Comparison of ENCODE assay signal across 25 mouse cellular contexts in the genomic region with DNA sequence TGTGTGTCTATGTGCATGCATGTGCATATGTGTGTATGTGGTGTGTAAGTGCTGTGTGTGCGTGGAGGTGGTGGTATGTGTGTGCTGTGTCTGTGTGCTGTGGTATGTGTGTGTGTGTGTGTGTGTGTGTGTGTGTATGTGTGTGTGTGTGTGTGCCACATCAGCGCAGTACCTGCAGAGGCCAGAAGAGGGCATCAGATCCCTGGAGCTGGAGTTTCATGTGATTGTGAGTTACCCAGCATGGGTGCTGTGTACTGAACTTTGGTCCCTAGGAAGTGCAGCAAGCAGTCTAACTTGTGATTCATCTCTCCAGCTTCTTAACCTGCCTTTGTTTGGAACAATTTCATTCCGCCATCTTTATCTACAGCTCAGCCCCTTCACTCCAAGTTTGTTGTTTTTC.
DNase-seq lines count a peak whose midpoint lies in the region; ATAC-seq and TF ChIP-seq lines count a peak whose summit lies in the region.
"Had no signal": no experiment of that assay in that cellular context is flagged by ENCODE, and none has a peak within 500 bp of the region (broad histone marks: within the 10 kb centered on the region; RNA-seq: fewer than 3 reads in every experiment).

No protein-coding gene starts in this region.

- H3K9me3 ChIP-seq in forebrain, postnatal 0 days (ENCODE audit: low read length) = no peaks in the 10 kb centered on the region
- no peaks in the 10 kb centered on the region for H3K9me3 ChIP-seq in forebrain, embryonic 13.5 days (replicated peaks)
- H3K9me3 ChIP-seq in liver, embryonic 14.5 days (ENCODE audit: control insufficient read depth, low read length) = no peaks in the 10 kb centered on the region
- no peaks in the 10 kb centered on the region for H3K9me3 ChIP-seq in liver, embryonic 11.5 days (ENCODE audit: control insufficient read depth, low read length)
- H3K9me3 ChIP-seq in ES-Bruce4 (replicated peaks; ENCODE audit: control insufficient read depth, insufficient read depth, low read length, poor library complexity, severe bottlenecking) = no peaks in the 10 kb centered on the region; the same call in 1 of the 2 replicates
- H3K9me3 ChIP-seq: heart, embryonic 15.5 days; limb, embryonic 13.5 days had no signal

- no peaks in the 10 kb centered on the region for H3K4me1 ChIP-seq in forebrain, postnatal 0 days (ENCODE audit: insufficient read depth)
- peaks cover 9% of the 10 kb centered on the region for H3K4me1 ChIP-seq in forebrain, embryonic 13.5 days
- H3K4me1 ChIP-seq in liver, embryonic 14.5 days (replicated peaks; ENCODE audit: control insufficient read depth in 2 of 2, insufficient read depth in 2 of 2, low read length in 1 of 2) = no peaks in the 10 kb centered on the region
- no peaks in the 10 kb centered on the region for H3K4me1 ChIP-seq in liver, embryonic 11.5 days (replicated peaks; ENCODE audit: control insufficient read depth, insufficient read depth, low read length)
- no peaks in the 10 kb centered on the region for H3K4me1 ChIP-seq in ES-Bruce4 (ENCODE audit: control insufficient read depth, insufficient read depth, low read length)
- H3K4me1 ChIP-seq in cortical plate, adult 2 months (ENCODE audit: control insufficient read depth, insufficient read depth, low read length) = no peaks in the 10 kb centered on the region
- H3K4me1 ChIP-seq: embryonic facial prominence, embryonic 10.5 days; heart, embryonic 15.5 days had no signal

- no peak overlapping the region for H3K4me3 ChIP-seq in forebrain, postnatal 0 days (ENCODE audit: low read depth, low read length)
- no peak overlapping the region for H3K4me3 ChIP-seq in forebrain, embryonic 13.5 days
- H3K4me3 ChIP-seq in liver, embryonic 14.5 days (ENCODE audit: insufficient read depth in 1 of 2, low read depth in 2 of 2, low read length in 2 of 2) = no peak overlapping the region
- H3K4me3 ChIP-seq in liver, embryonic 11.5 days (ENCODE audit: low read depth, low read length) = no peak overlapping the region
- H3K4me3 ChIP-seq in ES-Bruce4 (ENCODE audit: low read depth, low read length) = no peak overlapping the region
- no peak overlapping the region for H3K4me3 ChIP-seq in cortical plate, adult 2 months (ENCODE audit: insufficient read depth, low read length)
- H3K4me3 ChIP-seq: embryonic facial prominence, embryonic 10.5 days; heart, adult 2 months; heart, embryonic 15.5 days; limb, embryonic 13.5 days; midbrain, embryonic 12.5 days had no signal

- no peaks in the 10 kb centered on the region for H3K36me3 ChIP-seq in forebrain, postnatal 0 days (ENCODE audit: insufficient read depth)
- no peaks in the 10 kb centered on the region for H3K36me3 ChIP-seq in forebrain, embryonic 13.5 days (ENCODE audit: poor library complexity, severe bottlenecking)
- H3K36me3 ChIP-seq in liver, embryonic 14.5 days (replicated peaks; ENCODE audit: control insufficient read depth, insufficient read depth, low read depth) = no peaks in the 10 kb centered on the region
- no peaks in the 10 kb centered on the region for H3K36me3 ChIP-seq in liver, embryonic 11.5 days (ENCODE audit: control insufficient read depth, insufficient read depth, low read length)
- no peaks in the 10 kb centered on the region for H3K36me3 ChIP-seq in ES-Bruce4 (ENCODE audit: control insufficient read depth, insufficient read depth, low read length, poor library complexity, severe bottlenecking)
- H3K36me3 ChIP-seq: embryonic facial prominence, embryonic 10.5 days; G1E; heart, embryonic 15.5 days; limb, embryonic 13.5 days; midbrain, embryonic 12.5 days had no signal

- DNase-seq in forebrain, postnatal 0 days = no peak
- DNase-seq in liver, embryonic 14.5 days (ENCODE audit: low read depth in 3 of 3, low spot score in 3 of 3) = no peak
- DNase-seq in liver, embryonic 11.5 days (ENCODE audit: low spot score) = no peak
- no peak for DNase-seq in urinary bladder, postnatal 14 days (ENCODE audit: low spot score)
- DNase-seq: adrenal gland, postnatal 14 days; cerebellum, adult 9-10 months; gastrocnemius, postnatal 36 days; heart, adult 2 months; heart, postnatal 36 days; kidney, adult 9 months; kidney, postnatal 36 days; lung, adult 18-20 months; lung, postnatal 10 days; right cerebral cortex, postnatal 14 days; thymus, postnatal 36 days had no signal

- TF ChIP-seq EP300 in liver, embryonic 14.5 days (IDR thresholded peaks at IDR 0.05; ENCODE audit: low read depth) = no peak
- TF ChIP-seq EP300 in ES-Bruce4 (IDR thresholded peaks at IDR 0.05; ENCODE audit: insufficient read depth, low read depth, low read length) = no peak

- H3K27ac ChIP-seq in forebrain, postnatal 0 days (ENCODE audit: low read depth, low read length) = no peak overlapping the region
- no peak overlapping the region for H3K27ac ChIP-seq in forebrain, embryonic 13.5 days
- no peak overlapping the region for H3K27ac ChIP-seq in liver, embryonic 14.5 days
- H3K27ac ChIP-seq in liver, embryonic 11.5 days (ENCODE audit: low read depth, low read length) = no peak overlapping the region
- H3K27ac ChIP-seq in ES-Bruce4 (ENCODE audit: insufficient read depth, low read length) = no peak overlapping the region
- H3K27ac ChIP-seq in cortical plate, adult 2 months (ENCODE audit: insufficient read depth, low read length) = no peak overlapping the region
- H3K27ac ChIP-seq: embryonic facial prominence, embryonic 10.5 days; heart, adult 2 months; heart, embryonic 15.5 days; hindbrain, embryonic 14.5 days; limb, embryonic 13.5 days; midbrain, embryonic 12.5 days had no signal

- H3K27me3 ChIP-seq in forebrain, postnatal 0 days (ENCODE audit: insufficient read depth, low read length) = no peaks in the 10 kb centered on the region
- H3K27me3 ChIP-seq in forebrain, embryonic 13.5 days = no peaks in the 10 kb centered on the region
- H3K27me3 ChIP-seq in liver, embryonic 14.5 days (ENCODE audit: control insufficient read depth, insufficient read depth, low read length) = no peaks in the 10 kb centered on the region
- no peaks in the 10 kb centered on the region for H3K27me3 ChIP-seq in liver, embryonic 11.5 days (replicated peaks; ENCODE audit: control insufficient read depth, insufficient read depth, low read length)
- no peaks in the 10 kb centered on the region for H3K27me3 ChIP-seq in ES-Bruce4 (ENCODE audit: control insufficient read depth, insufficient read depth, low read length, poor library complexity, severe bottlenecking)
- H3K27me3 ChIP-seq: heart, embryonic 15.5 days; limb, embryonic 13.5 days; midbrain, embryonic 12.5 days had no signal

- no peak overlapping the region for H3K9ac ChIP-seq in forebrain, postnatal 0 days
- no peak overlapping the region for H3K9ac ChIP-seq in forebrain, embryonic 13.5 days
- no peak overlapping the region for H3K9ac ChIP-seq in liver, embryonic 14.5 days (replicated peaks)
- no peak overlapping the region for H3K9ac ChIP-seq in liver, embryonic 11.5 days (ENCODE audit: low read depth, low read length)
- no peak overlapping the region for H3K9ac ChIP-seq in ES-Bruce4 (ENCODE audit: low read depth, poor library complexity, severe bottlenecking)
- H3K9ac ChIP-seq: heart, embryonic 15.5 days; hindbrain, embryonic 14.5 days; limb, embryonic 13.5 days; midbrain, embryonic 12.5 days had no signal

- no peak for TF ChIP-seq POLR2A in ES-Bruce4 (IDR thresholded peaks at IDR 0.05; ENCODE audit: insufficient read depth, low read length)
- no peak for TF ChIP-seq POLR2A in cortical plate, adult 2 months (IDR thresholded peaks at IDR 0.05; ENCODE audit: extremely low read depth, insufficient read depth, low read length)

- TF ChIP-seq CTCF in forebrain, postnatal 0 days (IDR thresholded peaks at IDR 0.05; ENCODE audit: low read depth) = peak; percentile 26; the same call in 1 of the 2 replicates
- peak; percentile 42 for TF ChIP-seq CTCF in liver, embryonic 14.5 days (IDR thresholded peaks at IDR 0.05; ENCODE audit: low read depth)
- TF ChIP-seq CTCF in ES-Bruce4 (IDR thresholded peaks at IDR 0.05; ENCODE audit: low read depth, low read length) = peak; percentile 18
- TF ChIP-seq CTCF in cortical plate, adult 2 months (IDR thresholded peaks at IDR 0.05; ENCODE audit: extremely low read depth, insufficient read depth, low read length) = 0 out of 2 replicates have a peak, but pooled peaks have one; percentile 7

- no peak for ATAC-seq in forebrain, postnatal 0 days
- ATAC-seq in forebrain, embryonic 13.5 days = no peak
- ATAC-seq in liver, embryonic 14.5 days (ENCODE audit: insufficient read depth) = no peak
- ATAC-seq in liver, embryonic 11.5 days (replicated peaks; ENCODE audit: low FRiP score) = no peak
- ATAC-seq: forebrain, embryonic 16.5 days had no signal

- 98% methylated on average over 3 of the region's 3 CpGs for WGBS in forebrain, postnatal 0 days
- 96% methylated on average over 3 of the region's 3 CpGs for WGBS in forebrain, embryonic 13.5 days
- WGBS in liver, embryonic 14.5 days (ENCODE audit: insufficient replicate concordance) = 68% methylated on average over 3 of the region's 3 CpGs
- WGBS in liver, embryonic 11.5 days = 92% methylated on average over 3 of the region's 3 CpGs

- H3K4me2 ChIP-seq in forebrain, postnatal 0 days (ENCODE audit: low read depth) = no peak overlapping the region
- no peak overlapping the region for H3K4me2 ChIP-seq in forebrain, embryonic 13.5 days
- no peak overlapping the region for H3K4me2 ChIP-seq in liver, embryonic 14.5 days (ENCODE audit: low read depth)
- H3K4me2 ChIP-seq in liver, embryonic 11.5 days = no peak overlapping the region
- H3K4me2 ChIP-seq: heart, embryonic 15.5 days; hindbrain, embryonic 14.5 days; limb, embryonic 13.5 days; midbrain, embryonic 12.5 days had no signal
